Mouse (Mus musculus): ENCODE measurements around the gene Ptprd. TPM values are rescaled to one million over a fixed set of nuclear protein-coding genes. Genes with fewer than 3 reads are reported as not detected.

The Ptprd gene
- polyA plus RNA-seq, 1 experiment from 2014 or later: 161 TPM

GRCm38 (mm10) chr4:76621740-76622139, 1590.0 kb downstream of the Ptprd start:
- H3K4me1 ChIP-seq (replicated peaks; ENCODE audit: control insufficient read depth, insufficient read depth, low read length): no peaks in the 10 kb centered on the region; the same call in 1 of the 2 replicates
- no peak for ATAC-seq

GRCm38 (mm10) chr4:76616614-76617013, 1595.1 kb downstream of the Ptprd start:
- Histone ChIP-seq H3K9ac (replicated peaks; ENCODE audit: low read depth, low read length) (no peak overlapping the region), H3K9me3 (ENCODE audit: control insufficient read depth, low read length) (no peaks in the 10 kb centered on the region), H3K27me3 (replicated peaks; ENCODE audit: control insufficient read depth, insufficient read depth, low read length) (no peaks in the 10 kb centered on the region), H3K27ac (ENCODE audit: low read length) (no peak overlapping the region), H3K4me2 (ENCODE audit: low read length) (no peak overlapping the region), H3K4me3 (replicated peaks; ENCODE audit: low read length) (no peak overlapping the region), H3K36me3 (ENCODE audit: control insufficient read depth, insufficient read depth) (no peaks in the 10 kb centered on the region), H3K4me1 (replicated peaks; ENCODE audit: control insufficient read depth, insufficient read depth, low read length) (no peaks in the 10 kb centered on the region)
- ATAC-seq: no peak
- 83% methylated on average over 6 of the region's 6 CpGs for WGBS

More at GRCm38 (mm10) chr4:76621740-76622139, 1590.0 kb downstream of the Ptprd start:
- Histone ChIP-seq H3K27me3 (replicated peaks; ENCODE audit: control insufficient read depth, insufficient read depth, low read length) (no peaks in the 10 kb centered on the region), H3K9me3 (ENCODE audit: control insufficient read depth, low read length) (no peaks in the 10 kb centered on the region), H3K9ac (replicated peaks; ENCODE audit: low read depth, low read length) (no peak overlapping the region), H3K4me2 (ENCODE audit: low read length) (no peak overlapping the region), H3K27ac (ENCODE audit: low read length) (no peak overlapping the region), H3K36me3 (ENCODE audit: control insufficient read depth, insufficient read depth) (no peaks in the 10 kb centered on the region), H3K4me3 (replicated peaks; ENCODE audit: low read length) (no peak overlapping the region)
- 73% methylated on average over 7 of the region's 7 CpGs for WGBS

DNA sequence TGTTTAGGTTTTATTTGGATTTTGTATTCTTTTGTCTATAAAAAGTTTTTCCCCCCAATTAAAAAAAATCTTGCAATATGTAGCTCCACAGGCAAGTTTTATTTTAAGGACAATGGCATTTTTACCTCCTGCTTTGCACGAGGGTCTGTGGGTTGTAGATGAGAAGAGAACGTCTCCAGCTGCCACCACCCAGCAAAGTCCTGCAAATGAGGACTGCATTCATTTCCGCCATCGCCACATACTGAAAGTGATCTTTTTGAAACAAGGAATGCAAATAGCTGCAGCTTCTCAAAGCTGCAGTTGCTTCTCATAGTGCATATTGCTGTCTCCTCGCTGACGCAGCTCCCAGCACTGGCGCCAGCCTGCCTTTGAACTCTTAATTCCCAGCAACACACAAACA, 1603.5 kb downstream of the Ptprd start:
- Histone ChIP-seq H3K4me2 (ENCODE audit: low read length) (no peak overlapping the region), H3K9me3 (ENCODE audit: control insufficient read depth, low read length) (no peaks in the 10 kb centered on the region)
- ATAC-seq: no peak

DNA sequence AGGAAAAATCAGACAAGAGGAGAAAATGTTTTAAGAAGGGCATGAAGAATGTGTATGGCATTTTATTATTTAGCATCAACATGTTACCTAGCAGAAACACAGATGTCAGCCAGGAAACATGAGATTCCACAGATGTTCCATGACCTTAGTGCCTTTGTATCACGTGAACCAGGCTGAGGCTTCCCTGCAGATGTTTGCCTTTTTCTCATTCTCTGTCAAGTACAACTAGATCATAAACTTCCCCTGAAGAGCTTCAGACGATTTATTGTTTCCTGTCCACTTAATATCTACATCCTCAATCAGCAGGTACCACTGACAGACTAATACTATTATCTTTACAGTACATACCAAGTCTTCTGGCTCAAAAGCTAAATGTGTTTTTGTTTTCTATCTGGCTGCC, 1605.0 kb downstream of the Ptprd start:
- no peak overlapping the region for H3K27ac ChIP-seq (ENCODE audit: low read length)
- 72% methylated on average over 2 of the region's 2 CpGs for whole genome bisulfite sequencing
- H3K36me3 ChIP-seq (ENCODE audit: control insufficient read depth, insufficient read depth): no peaks in the 10 kb centered on the region
- no peaks in the 10 kb centered on the region for H3K9me3 ChIP-seq (ENCODE audit: control insufficient read depth, low read length)
- H3K4me3 ChIP-seq (replicated peaks; ENCODE audit: low read length): no peak overlapping the region
- no peaks in the 10 kb centered on the region for H3K4me1 ChIP-seq (replicated peaks; ENCODE audit: control insufficient read depth, insufficient read depth, low read length)
- no peaks in the 10 kb centered on the region for H3K27me3 ChIP-seq (replicated peaks; ENCODE audit: control insufficient read depth, insufficient read depth, low read length)
- H3K9ac ChIP-seq (replicated peaks; ENCODE audit: low read depth, low read length): no peak overlapping the region
- H3K4me2 ChIP-seq (ENCODE audit: low read length): no peak overlapping the region
- no peak for ATAC-seq

More for the DNA sequence above, 1603.5 kb downstream of the Ptprd start:
- Histone ChIP-seq H3K4me3 (replicated peaks; ENCODE audit: low read length) (no peak overlapping the region), H3K4me1 (replicated peaks; ENCODE audit: control insufficient read depth, insufficient read depth, low read length) (no peaks in the 10 kb centered on the region), H3K9ac (replicated peaks; ENCODE audit: low read depth, low read length) (no peak overlapping the region), H3K27ac (ENCODE audit: low read length) (no peak overlapping the region), H3K27me3 (replicated peaks; ENCODE audit: control insufficient read depth, insufficient read depth, low read length) (no peaks in the 10 kb centered on the region), H3K36me3 (ENCODE audit: control insufficient read depth, insufficient read depth) (no peaks in the 10 kb centered on the region)
- WGBS: 40% methylated on average over 7 of the region's 7 CpGs

DNA sequence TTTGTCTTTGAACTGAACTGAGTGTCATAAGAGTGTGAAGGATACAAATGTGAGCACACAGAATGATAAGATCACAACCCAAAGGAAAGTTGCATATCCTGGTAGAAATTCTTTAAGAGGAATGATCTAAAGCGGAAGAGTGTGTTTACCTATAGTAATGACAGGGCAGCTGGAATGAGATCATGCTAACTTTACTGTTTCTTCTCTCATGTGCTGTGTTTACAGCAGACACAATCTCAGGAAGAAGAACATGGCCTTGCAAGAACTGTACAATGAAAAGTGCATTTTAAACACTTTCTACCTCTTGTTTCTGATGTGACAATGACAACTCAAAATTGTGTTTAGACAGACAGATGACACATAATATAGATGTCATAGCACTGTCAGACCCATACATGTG, 1621.0 kb downstream of the Ptprd start:
- H3K4me1 ChIP-seq (replicated peaks; ENCODE audit: control insufficient read depth, insufficient read depth, low read length): no peaks in the 10 kb centered on the region
- no peak for ATAC-seq
- no peak overlapping the region for H3K4me3 ChIP-seq (replicated peaks; ENCODE audit: low read length)
- no peaks in the 10 kb centered on the region for H3K27me3 ChIP-seq (replicated peaks; ENCODE audit: control insufficient read depth, insufficient read depth, low read length)
- no peak overlapping the region for H3K27ac ChIP-seq (ENCODE audit: low read length)
- no peak overlapping the region for H3K9ac ChIP-seq (replicated peaks; ENCODE audit: low read depth, low read length)
- no peak overlapping the region for H3K4me2 ChIP-seq (ENCODE audit: low read length)
- H3K36me3 ChIP-seq (ENCODE audit: control insufficient read depth, insufficient read depth): no peaks in the 10 kb centered on the region
- WGBS: 95% methylated on average over 1 of the region's 1 CpGs
- no peaks in the 10 kb centered on the region for H3K9me3 ChIP-seq (ENCODE audit: control insufficient read depth, low read length)

DNA sequence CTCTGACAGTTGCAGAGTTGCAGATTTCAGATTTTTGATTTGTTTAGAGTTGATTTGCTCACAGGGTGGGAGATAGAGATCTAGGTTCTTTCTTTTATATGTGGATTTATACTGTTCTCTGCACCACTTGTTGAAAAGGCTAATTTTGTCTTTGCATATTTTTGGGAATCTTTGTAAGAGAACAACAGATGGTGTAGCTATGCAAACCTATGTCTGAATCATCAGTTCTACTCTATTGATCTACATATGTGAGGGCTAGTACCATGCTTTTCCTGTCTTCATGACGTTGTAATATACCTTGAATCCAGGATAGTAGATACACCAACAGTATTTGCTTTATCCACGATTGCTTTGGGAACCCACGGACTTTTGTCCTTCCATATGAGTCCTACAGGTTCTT, 1628.7 kb downstream of the Ptprd start:
- Histone ChIP-seq H3K4me3 (replicated peaks; ENCODE audit: low read length) (no peak overlapping the region), H3K4me1 (replicated peaks; ENCODE audit: control insufficient read depth, insufficient read depth, low read length) (no peaks in the 10 kb centered on the region), H3K27ac (ENCODE audit: low read length) (no peak overlapping the region), H3K36me3 (ENCODE audit: control insufficient read depth, insufficient read depth) (no peaks in the 10 kb centered on the region), H3K9ac (replicated peaks; ENCODE audit: low read depth, low read length) (no peak overlapping the region), H3K27me3 (replicated peaks; ENCODE audit: control insufficient read depth, insufficient read depth, low read length) (no peaks in the 10 kb centered on the region), H3K4me2 (ENCODE audit: low read length) (no peak overlapping the region), H3K9me3 (ENCODE audit: control insufficient read depth, low read length) (no peaks in the 10 kb centered on the region)
- WGBS: 88% methylated on average over 3 of the region's 3 CpGs
- ATAC-seq: no peak

- Histone ChIP-seq H3K4me3 (replicated peaks; ENCODE audit: low read length) (no peak overlapping the region), H3K4me2 (ENCODE audit: low read length) (no peak overlapping the region), H3K9ac (replicated peaks; ENCODE audit: low read depth, low read length) (no peak overlapping the region), H3K36me3 (ENCODE audit: control insufficient read depth, insufficient read depth) (no peaks in the 10 kb centered on the region), H3K27me3 (replicated peaks; ENCODE audit: control insufficient read depth, insufficient read depth, low read length) (no peaks in the 10 kb centered on the region), H3K27ac (ENCODE audit: low read length) (no peak overlapping the region), H3K9me3 (ENCODE audit: control insufficient read depth, low read length) (no peaks in the 10 kb centered on the region), H3K4me1 (replicated peaks; ENCODE audit: control insufficient read depth, insufficient read depth, low read length) (no peaks in the 10 kb centered on the region)
- ATAC-seq: no peak
Observed at GRCm38 (mm10) chr4:76566006-76566405, 1645.8 kb downstream of the Ptprd start.

DNA sequence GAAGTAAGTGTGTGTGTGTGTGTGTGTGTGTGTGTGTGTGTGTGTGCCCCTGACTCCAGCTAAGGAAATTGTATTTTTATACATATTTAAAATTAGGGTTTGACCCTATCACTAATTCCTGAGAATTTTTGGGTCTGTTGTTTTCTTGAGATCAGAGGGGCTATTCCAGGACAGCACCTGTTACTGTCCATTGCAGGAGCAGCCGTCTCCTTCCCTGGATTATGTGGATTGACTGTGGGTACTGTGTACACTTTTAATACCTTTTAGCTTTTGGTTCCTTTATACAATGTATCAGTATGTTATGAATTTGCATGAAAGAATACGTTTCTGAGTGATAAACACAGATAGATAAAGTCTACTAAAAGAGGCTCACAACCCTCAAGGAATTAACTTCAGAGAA, 1670.0 kb downstream of the Ptprd start:
- Histone ChIP-seq H3K36me3 (ENCODE audit: control insufficient read depth, insufficient read depth) (no peaks in the 10 kb centered on the region), H3K27ac (ENCODE audit: low read length) (no peak overlapping the region), H3K4me3 (replicated peaks; ENCODE audit: low read length) (no peak overlapping the region), H3K9ac (replicated peaks; ENCODE audit: low read depth, low read length) (no peak overlapping the region), H3K4me1 (replicated peaks; ENCODE audit: control insufficient read depth, insufficient read depth, low read length) (no peaks in the 10 kb centered on the region), H3K27me3 (replicated peaks; ENCODE audit: control insufficient read depth, insufficient read depth, low read length) (no peaks in the 10 kb centered on the region), H3K9me3 (ENCODE audit: control insufficient read depth, low read length) (no peaks in the 10 kb centered on the region), H3K4me2 (ENCODE audit: low read length) (no peak overlapping the region)
- WGBS: 68% methylated on average over 2 of the region's 2 CpGs
- ATAC-seq: no peak

DNA sequence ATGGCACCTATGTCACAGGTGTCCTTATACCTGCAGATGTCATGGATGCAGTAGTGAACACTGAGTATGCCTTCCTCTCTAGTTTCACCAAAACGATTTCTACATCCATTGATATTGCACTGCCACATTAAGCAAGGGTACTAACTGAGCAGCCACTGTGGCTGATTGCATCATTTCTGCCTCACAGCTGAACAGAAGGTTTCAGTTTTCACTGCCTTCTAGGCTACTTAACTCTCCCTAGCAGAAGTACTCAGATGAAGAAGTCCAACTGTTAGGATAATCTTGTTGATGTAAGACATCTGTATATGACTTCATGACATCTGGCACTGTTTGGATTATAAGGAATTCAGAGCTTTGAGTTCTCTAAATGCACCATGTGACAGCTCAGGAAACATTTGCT, 1678.8 kb downstream of the Ptprd start:
- no peak overlapping the region for H3K9ac ChIP-seq (replicated peaks; ENCODE audit: low read depth, low read length)
- no peaks in the 10 kb centered on the region for H3K27me3 ChIP-seq (replicated peaks; ENCODE audit: control insufficient read depth, insufficient read depth, low read length)
- H3K9me3 ChIP-seq (ENCODE audit: control insufficient read depth, low read length): no peaks in the 10 kb centered on the region
- H3K36me3 ChIP-seq (ENCODE audit: control insufficient read depth, insufficient read depth): no peaks in the 10 kb centered on the region
- no peak overlapping the region for H3K4me3 ChIP-seq (replicated peaks; ENCODE audit: low read length)
- no peaks in the 10 kb centered on the region for H3K4me1 ChIP-seq (replicated peaks; ENCODE audit: control insufficient read depth, insufficient read depth, low read length)
- no peak overlapping the region for H3K27ac ChIP-seq (ENCODE audit: low read length)
- H3K4me2 ChIP-seq (ENCODE audit: low read length): no peak overlapping the region
- ATAC-seq: no peak
- 84% methylated on average over 1 of the region's 1 CpGs for WGBS

GRCm38 (mm10) chr4:76525281-76525680, 1686.5 kb downstream of the Ptprd start:
- Histone ChIP-seq H3K27me3 (replicated peaks; ENCODE audit: control insufficient read depth, insufficient read depth, low read length) (no peaks in the 10 kb centered on the region), H3K4me1 (replicated peaks; ENCODE audit: control insufficient read depth, insufficient read depth, low read length) (no peaks in the 10 kb centered on the region), H3K9me3 (ENCODE audit: control insufficient read depth, low read length) (no peaks in the 10 kb centered on the region), H3K27ac (ENCODE audit: low read length) (no peak overlapping the region), H3K4me3 (replicated peaks; ENCODE audit: low read length) (no peak overlapping the region), H3K9ac (replicated peaks; ENCODE audit: low read depth, low read length) (no peak overlapping the region), H3K36me3 (ENCODE audit: control insufficient read depth, insufficient read depth) (no peaks in the 10 kb centered on the region), H3K4me2 (ENCODE audit: low read length) (no peak overlapping the region)
- ATAC-seq: no peak
- WGBS: 81% methylated on average over 3 of the region's 3 CpGs
